Mouse (Mus musculus) layer of hippocampus, adult 2 months (tissue): ENCODE data around the gene Ppp1r12c. TPM values are rescaled to one million over a fixed set of nuclear protein-coding genes. Genes with fewer than 3 reads are reported as not detected.
"Not testable (repeated sequence)": the region's sequence is repeated elsewhere in the genome, so short reads cannot be mapped to it uniquely, and the experiment has no call there.

ENCODE experiments used
- DNase-seq, 2 experiments: peaks; one replicate each; pipeline ENCODE4 v3.0.0; 2022; ENCODE audit warnings: low spot score in 2 of 2
- H3K27ac ChIP-seq: fragments of 200-600 bp; 2 replicates; pipeline ENCODE4 v1.8.1; 2022
- H3K4me3 ChIP-seq: fragments of 200-600 bp; 2 replicates; pipeline ENCODE4 v1.8.1; 2022; ENCODE audit warnings: mild to moderate bottlenecking
- CTCF ChIP-seq: fragments of 200-600 bp; conservative IDR thresholded peaks from 2 replicates; pipeline ENCODE4 v1.8.1; 2022; ENCODE audit warnings: antibody characterized with exemption, mild to moderate bottlenecking, moderate library complexity
- total RNA-seq, 2 experiments: library from RNA; stranded (reverse); gene quantifications; 2 replicates each; pipeline ENCODE4 v1.2.3; 2021

Ppp1r12c gene
- total RNA-seq, 2 experiments from 2014 or later: 157 to 161 TPM

DNA sequence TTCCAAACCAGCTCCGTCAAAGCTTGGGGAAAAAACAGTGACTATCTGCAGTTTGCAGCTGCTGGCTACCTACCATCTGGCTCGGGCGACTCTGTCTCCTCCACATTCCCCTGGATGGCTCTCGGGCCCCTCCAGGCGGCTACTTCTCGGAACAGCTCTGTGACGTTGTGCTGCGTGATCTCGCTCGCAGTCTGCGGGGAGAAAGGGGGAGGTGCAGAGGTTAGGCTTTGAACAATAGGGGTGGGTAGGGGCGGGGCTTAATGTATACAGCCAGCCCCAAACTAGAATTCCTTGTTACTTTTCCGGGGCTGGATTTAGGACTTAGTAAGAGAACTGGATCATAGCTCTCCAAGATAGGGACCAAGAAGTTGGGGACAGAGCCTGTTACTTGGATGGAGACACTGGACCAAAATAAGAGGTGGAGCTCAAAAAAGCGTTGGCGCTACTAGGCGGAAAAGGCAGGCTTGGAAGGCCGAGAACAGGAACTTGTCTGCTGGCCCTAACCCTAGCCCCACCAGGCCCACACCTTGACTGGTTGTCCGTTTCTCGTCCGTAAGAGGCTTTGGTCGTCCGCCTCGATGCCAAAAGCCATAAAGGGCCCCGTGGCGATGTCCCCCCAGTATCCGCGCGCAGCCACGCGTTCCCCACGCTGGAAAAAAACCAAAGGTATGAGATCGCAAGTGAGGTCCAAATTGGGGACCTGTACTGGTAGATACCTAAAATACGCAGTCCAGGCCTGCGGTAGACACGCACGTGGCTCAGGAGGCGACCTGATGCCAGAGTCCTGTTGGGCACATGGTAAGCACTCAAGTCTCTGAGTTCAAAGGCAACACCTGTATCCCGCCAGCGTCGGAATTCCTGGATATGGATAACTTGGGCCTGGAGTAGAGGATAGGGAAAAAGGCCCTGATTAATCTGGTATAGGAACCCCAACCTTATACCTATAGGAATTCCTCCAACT, 25.1 kb upstream of the Ppp1r12c start:
- Histone ChIP-seq H3K4me3 (peak overlapping the region; percentile 40), H3K27ac (0 out of 2 replicates have a peak overlapping the region, but pooled peaks have one; percentile 18)
- peak; percentile 54 to 76 for DNase-seq
- TF ChIP-seq CTCF: peak; percentile 77

DNA sequence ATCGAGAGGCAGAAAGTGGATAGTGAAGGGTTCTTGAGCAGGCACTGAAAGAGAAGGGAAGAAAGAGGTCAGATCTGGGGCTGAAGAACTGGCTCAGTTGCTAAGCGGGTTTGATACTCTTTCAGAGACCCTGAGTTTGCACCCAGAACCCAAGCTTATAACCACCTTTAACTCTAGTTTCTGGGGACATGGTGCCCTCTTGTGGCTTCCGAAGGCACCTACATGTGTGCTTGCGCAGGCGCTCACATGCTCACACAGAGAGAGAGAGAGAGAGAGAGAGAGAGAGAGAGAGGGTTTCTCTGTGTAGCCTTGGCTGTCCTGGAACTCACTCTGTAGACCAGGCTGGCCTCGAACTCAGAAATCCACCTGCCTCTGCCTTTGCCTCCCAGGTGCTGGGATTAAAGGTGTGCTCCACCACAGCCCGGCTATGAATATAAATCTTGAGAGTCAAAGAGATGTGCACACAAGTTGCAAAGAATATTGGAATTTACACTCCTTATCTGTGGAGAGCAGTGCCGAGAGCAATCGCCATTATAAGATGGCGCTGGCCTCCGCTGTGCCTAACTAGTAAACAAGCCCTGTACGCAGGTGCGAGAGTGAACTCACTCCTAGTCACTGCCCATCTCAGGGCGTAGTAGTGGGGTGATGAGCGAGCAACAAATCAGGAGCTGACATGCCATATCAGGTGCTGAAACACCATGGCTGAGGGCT, 22.9 kb upstream of the Ppp1r12c start, which contains the start of gene Tnni3:
TSS of gene Tnni3 (minus strand) at position 18 of the 711 bp plus-strand sequence.
- peak in 1 of 2 experiments; percentile 57 for DNase-seq
- H3K4me3 ChIP-seq, H3K27ac ChIP-seq: not testable (repeated sequence)
- TF ChIP-seq CTCF: peak; percentile 75

DNA sequence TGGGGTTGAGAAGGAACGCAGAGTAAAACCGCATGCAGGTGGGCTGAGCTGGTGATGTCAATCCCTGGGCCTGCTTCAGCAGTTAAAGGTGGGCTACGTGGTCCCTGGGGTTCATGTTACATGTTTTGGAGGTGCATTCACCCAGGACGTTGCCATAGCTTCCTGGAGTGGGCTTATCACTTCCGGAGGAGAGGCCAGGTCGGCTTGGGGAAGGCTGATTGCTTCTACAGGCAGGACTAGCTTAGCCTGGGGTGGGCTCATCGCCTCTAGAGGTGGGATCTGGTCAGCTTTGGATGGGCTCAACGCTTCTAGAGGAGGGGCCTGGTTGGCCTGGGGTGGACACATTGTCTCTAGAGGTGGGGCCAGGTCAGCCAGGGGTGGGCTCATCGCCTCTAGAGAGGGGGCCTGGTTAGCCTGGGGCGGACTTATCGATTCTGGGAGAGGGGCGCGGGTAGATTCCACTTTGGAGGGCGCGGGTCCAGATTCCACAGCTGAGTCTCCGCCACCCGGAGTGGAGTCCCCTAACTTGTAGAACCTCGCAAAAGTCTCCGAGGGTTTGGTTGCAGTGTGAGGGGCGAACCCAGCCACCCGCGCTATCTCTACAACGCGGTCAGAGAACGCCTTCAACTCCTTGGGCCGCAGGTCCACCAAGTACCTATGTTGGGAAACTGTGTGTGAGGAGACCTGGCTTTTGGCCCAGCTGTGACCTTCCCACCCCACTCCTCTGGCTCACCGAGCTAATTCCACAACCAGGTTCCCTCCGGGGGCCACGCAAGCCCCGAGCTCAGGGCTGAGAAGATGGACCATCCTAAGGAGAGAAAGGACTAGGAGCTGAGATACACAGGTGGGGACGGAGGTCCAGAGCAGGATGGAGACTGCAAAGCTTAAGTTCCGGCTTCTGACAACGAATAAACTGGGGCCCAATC, 22.0 kb upstream of the Ppp1r12c start:
- no peak for DNase-seq

DNA sequence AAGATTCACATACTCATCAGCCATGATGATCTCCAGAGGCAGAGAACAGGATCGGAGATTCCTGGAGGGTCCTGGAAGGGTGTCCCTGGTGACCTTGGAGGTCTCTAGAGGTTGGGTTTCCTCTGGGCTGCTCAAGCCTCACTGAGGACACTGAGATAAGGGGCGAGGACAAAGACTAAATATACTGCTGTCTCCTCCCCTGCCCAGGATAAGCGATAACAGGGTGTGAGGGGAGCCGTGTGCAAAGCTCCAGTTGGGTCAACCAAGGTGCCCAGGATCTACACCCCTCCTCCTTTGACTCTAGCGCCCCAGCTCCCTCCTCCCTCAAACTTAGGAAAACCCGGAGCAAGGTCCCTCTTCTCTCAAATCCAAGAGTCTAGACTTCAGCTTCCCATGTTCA, 20.8 kb upstream of the Ppp1r12c start:
- Histone ChIP-seq H3K4me3 (no peak overlapping the region), H3K27ac (no peak overlapping the region)
- no peak for TF ChIP-seq CTCF
- no peak for DNase-seq

More for the DNA sequence above, 22.0 kb upstream of the Ppp1r12c start:
- Histone ChIP-seq H3K4me3 (no peak overlapping the region), H3K27ac (no peak overlapping the region)
- no peak for TF ChIP-seq CTCF

DNA sequence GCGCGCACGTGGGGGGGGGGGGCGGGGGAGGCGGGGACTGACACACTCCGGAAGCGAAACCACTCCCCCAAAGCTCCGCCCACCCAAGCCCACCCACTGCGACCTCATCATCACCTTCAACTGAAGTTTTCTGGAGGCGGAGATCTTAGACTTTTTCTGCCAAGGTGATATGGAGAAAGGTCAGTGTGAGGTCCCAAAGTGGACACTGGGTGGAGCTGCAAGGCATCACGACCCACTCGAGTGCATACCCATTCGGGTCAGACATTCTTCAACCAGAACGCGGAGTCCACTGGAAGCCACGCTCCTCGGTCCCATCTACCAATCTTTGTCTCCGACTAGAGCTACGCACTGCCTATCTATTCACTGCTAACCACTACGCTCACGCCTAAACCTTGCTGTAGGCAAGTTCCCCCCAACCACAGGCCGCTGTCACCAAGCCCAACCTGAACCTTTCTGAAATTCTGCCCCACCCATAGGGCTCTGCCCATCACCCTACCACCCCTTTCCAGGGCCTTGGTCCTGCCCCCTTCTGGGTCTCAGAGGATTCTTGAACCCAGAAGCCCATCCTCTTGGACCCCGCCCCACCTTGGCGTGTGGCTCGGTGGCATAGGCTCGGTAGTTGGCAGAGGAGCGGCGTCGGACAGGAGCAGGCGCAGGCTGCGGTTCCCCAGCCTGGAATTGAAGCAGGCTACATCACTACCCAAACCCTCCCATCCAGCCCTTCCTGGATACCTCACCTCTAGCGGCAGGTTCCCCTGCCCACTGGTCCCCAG, 19.9 kb upstream of the Ppp1r12c start:
- no peak for DNase-seq
- TF ChIP-seq CTCF: 0 out of 2 replicates have a peak, but pooled peaks have one; percentile 15
- H3K27ac ChIP-seq: no peak overlapping the region
- peak overlapping the region; percentile 15; the same call in 1 of the 2 replicates for H3K4me3 ChIP-seq

DNA sequence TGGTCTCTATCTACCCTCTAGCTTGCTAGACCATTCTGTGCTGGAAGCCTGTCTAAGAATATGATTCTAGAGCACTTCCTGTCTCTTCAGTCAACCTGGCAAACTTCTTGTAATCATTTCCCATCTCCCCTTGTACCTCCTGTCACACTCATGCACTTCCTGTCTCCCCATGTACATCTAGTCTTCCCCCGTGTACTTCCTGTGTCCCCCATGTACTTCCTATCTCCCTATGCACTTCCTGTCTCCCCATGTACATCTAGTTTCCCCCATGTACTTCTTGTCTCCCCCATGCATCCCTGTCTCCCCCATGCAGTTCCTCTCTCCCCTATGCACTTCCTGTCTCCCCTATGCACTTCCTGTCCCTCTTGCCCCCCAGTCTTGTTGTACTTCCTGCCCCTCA, 17.0 kb upstream of the Ppp1r12c start:
- TF ChIP-seq CTCF: no peak
- DNase-seq: no peak

DNA sequence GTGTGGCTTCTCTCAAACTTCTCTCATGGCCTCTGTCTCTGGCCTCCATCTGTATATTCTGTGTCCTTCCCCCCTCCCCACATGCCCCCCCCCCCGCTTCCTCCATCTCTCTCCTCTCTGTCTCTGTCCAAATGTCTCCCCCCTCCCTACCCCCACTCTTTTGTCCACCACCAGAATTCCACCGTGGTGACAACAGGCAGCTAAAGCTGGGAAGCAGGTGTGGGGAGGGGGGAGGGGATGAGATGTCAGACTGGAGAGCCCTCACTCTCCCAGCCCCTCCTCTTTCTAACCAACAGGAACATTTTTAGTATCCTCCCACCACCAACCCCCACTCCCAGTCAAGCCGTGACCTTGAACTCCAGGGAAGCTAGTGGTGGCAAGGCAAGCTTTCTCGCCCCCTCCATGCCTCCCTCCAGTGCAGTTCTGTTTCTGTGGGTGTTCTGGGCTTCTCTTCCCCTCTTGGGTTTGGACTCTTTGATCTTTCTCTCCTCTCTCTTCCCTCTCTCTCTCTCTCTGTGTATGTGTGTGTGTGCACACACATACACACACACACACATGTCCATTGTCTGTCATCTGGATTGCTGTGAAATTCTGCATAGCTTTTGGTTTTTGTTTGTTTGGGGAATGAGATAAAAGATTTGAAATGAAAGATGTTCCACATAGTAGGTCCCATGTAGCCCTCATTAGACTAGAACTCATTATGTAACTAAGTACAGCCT, 15.0 kb upstream of the Ppp1r12c start, which contains the start of gene Tnnt1:
TSS of gene Tnnt1 (minus strand) at position 51 of the 719 bp plus-strand sequence.
- Histone ChIP-seq H3K27ac (no peak within 1 kb of the TSS), H3K4me3 (no peak within 1 kb of the TSS)
- TF ChIP-seq CTCF: no peak
- no peak for DNase-seq

More for the DNA sequence above, 17.0 kb upstream of the Ppp1r12c start:
- H3K27ac ChIP-seq: no peak overlapping the region
- no peak overlapping the region for H3K4me3 ChIP-seq

DNA sequence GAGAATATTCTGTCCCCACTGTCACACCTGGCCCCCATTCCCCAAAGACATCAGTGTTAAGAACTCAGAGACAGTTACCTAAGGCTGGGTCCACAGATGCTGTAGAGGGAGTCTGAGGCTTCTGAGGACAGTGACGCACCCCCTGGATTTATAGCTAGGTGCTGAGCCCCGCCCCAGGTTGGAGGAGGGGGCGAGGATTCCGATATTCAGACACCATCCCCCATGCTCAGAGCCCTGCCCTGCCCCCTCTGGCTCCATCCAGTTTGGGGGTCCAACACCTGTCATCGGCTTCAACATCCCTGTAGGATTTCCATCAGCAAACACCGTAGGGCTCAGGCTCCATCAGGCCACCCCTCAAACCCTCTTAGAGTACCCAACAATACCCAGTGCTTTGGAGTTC, 14.4 kb upstream of the Ppp1r12c start:
- TF ChIP-seq CTCF: no peak
- Histone ChIP-seq H3K27ac (no peak overlapping the region), H3K4me3 (no peak overlapping the region)
- DNase-seq: no peak

DNA sequence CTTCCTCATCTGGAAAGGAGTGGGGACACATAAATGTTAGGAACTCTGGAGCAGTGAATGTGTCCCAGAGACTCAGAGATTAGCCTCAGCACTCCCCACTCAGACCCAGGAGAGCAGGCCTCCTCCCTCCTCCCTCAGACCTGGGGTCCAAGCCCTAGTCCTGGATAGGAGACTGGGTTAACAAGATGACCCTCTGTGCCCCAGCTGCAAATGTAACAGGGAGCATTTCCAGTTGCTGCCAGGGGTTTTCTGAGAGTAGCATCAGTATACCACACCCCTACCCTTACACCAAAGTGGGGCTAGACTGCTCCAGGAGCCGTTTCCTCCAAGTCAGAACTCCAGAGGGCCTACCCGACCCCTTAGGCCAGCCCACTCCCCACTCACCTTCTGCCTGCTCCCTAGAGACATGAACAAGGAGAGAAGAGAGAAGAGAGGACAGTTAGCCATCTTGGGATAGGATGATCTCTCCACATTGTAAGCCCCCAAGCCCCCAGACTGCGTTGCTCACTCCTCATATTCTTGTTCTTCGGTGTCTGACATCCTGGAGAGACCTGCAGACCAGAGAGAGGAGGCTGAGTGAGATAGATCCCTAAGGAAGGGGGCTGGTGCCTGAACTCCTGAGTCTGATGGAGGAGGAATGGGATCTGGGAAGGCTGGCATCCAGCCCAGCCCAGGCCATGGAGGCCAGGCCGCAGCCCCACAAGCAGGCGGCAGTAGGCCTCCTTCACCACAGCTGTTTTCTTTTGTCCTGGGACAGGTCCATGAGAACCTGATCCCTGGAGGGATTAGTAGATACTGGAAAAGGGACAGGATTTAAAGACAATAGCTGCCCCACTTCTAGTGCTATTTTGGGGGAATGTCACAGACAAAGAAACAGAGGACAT, 12.6 kb upstream of the Ppp1r12c start:
- no peak for TF ChIP-seq CTCF
- H3K4me3 ChIP-seq: no peak overlapping the region
- H3K27ac ChIP-seq: no peak overlapping the region
- no peak for DNase-seq

DNA sequence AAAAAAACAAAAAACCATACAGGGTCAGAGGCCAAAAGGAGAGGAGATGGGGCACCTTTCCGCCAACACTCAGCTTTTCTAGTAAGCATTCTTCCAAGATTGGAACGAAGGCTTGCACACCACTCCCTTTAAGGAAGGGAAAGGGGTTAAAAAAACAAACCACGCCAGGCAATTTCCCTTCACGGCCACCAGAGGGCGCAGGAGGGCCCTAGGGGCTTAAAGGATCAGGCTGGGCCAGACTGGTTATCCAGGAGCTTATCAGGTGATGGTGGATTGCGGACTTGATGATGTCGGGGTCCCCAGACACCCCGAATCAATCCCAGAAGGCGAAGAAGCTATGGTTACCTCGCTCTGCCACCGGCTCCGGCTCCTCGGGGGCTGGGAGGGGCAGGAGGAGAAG, 11.8 kb upstream of the Ppp1r12c start:
- Histone ChIP-seq H3K4me3 (no peak overlapping the region), H3K27ac (no peak overlapping the region)
- no peak for DNase-seq
- TF ChIP-seq CTCF: peak; percentile 95
